Mouse (Mus musculus) MEL (cell line): ENCODE results near the gene A3galt2. TPM values are rescaled to one million over a fixed set of nuclear protein-coding genes. Genes with fewer than 3 reads are reported as not detected.

Source experiments
- DNase-seq: peaks from one replicate; pipeline ENCODE4 v3.0.0; 2011; ENCODE audit warnings: low read depth, low spot score
- H3K27ac ChIP-seq: 2 replicates; pipeline ENCODE4 v1.5.1; 2012; ENCODE audit warnings: low read depth, mild to moderate bottlenecking, control low read depth, low read length, moderate library complexity; ENCODE audit not compliant: control insufficient read depth
- H3K27me3 ChIP-seq, 2 experiments: fragments of 150-350 bp in 1 of 2; sonication (generic) in 1 of 2; 2 replicates each; pipeline ENCODE4 v1.6.1; 2012; ENCODE audit warnings: low read length in 2 of 2, mild to moderate bottlenecking in 2 of 2, improper control_type of control experiment in 1 of 2, moderate library complexity in 1 of 2; ENCODE audit not compliant: insufficient read depth in 2 of 2, control insufficient read depth in 1 of 2
- H3K36me3 ChIP-seq, 2 experiments: 2 replicates each; pipeline ENCODE4 v1.6.1; 2012 to 2014; ENCODE audit warnings: low read length in 2 of 2, improper control_type of control experiment in 1 of 2, inconsistent platforms in 1 of 2, mild to moderate bottlenecking in 1 of 2; ENCODE audit not compliant: insufficient read depth in 2 of 2, control insufficient read depth in 1 of 2
- H3K4me1 ChIP-seq, 2 experiments: fragments of 150-350 bp in 1 of 2; sonication (generic) in 1 of 2; 2 replicates each; pipeline ENCODE4 v1.6.1; 2012; ENCODE audit warnings: low read length in 2 of 2, improper control_type of control experiment in 1 of 2, mild to moderate bottlenecking in 1 of 2; ENCODE audit not compliant: insufficient read depth in 2 of 2, control insufficient read depth in 1 of 2
- H3K4me3 ChIP-seq, 2 experiments: fragments of 150-350 bp in 1 of 2; sonication (generic) in 1 of 2; 2 replicates each; pipeline ENCODE4 v1.5.1; 2012; ENCODE audit warnings: low read depth in 2 of 2, low read length in 2 of 2, mild to moderate bottlenecking in 2 of 2, moderate library complexity in 2 of 2, control low read depth in 1 of 2, improper control_type of control experiment in 1 of 2; ENCODE audit not compliant: control insufficient read depth in 1 of 2, insufficient read depth in 1 of 2
- H3K79me2 ChIP-seq: 2 replicates; pipeline ENCODE4 v1.6.1; 2012; ENCODE audit warnings: mild to moderate bottlenecking, low read length, moderate library complexity; ENCODE audit not compliant: control insufficient read depth, poor library complexity, insufficient read depth
- H3K9ac ChIP-seq: 2 replicates; pipeline ENCODE4 v1.6.1; 2012; ENCODE audit warnings: low read depth, mild to moderate bottlenecking, control low read depth, low read length, moderate library complexity; ENCODE audit not compliant: control insufficient read depth, poor library complexity, severe bottlenecking
- H3K9me3 ChIP-seq: fragments of 150-350 bp; sonication (generic); replicated peaks from 2 replicates; pipeline ENCODE4 v1.6.1; 2012; ENCODE audit warnings: mild to moderate bottlenecking, low read length, improper control_type of control experiment, moderate library complexity; ENCODE audit not compliant: insufficient read depth
- CTCF ChIP-seq, 3 experiments: IDR thresholded peaks in 2 of 3; conservative IDR thresholded peaks in 1 of 3; 2 replicates each; pipeline ENCODE4 v1.5.1; 2011 to 2012; ENCODE audit warnings: low read length in 3 of 3, low read depth in 2 of 3, mild to moderate bottlenecking in 2 of 3, improper control_type of control experiment in 1 of 3, inconsistent platforms in 1 of 3, mixed read lengths in 1 of 3, moderate library complexity in 1 of 3; ENCODE audit not compliant: control insufficient read depth in 1 of 3, insufficient read depth in 1 of 3, poor library complexity in 1 of 3, severe bottlenecking in 1 of 3
- E2F4 ChIP-seq: IDR thresholded peaks from 2 replicates; pipeline ENCODE4 v1.6.1; 2011; ENCODE audit warnings: low read depth, low read length, improper control_type of control experiment, borderline replicate concordance
- GABPA ChIP-seq: IDR thresholded peaks from 2 replicates; pipeline ENCODE4 v1.6.1; 2012; ENCODE audit warnings: low read depth, mild to moderate bottlenecking, inconsistent platforms, low read length, improper control_type of control experiment, moderate library complexity
- JUND ChIP-seq: IDR thresholded peaks from 2 replicates; pipeline ENCODE4 v1.6.1; 2011; ENCODE audit warnings: low read depth, mild to moderate bottlenecking, improper control_type of control experiment, low read length
- MAFK ChIP-seq: IDR thresholded peaks from 2 replicates; pipeline ENCODE4 v1.6.1; 2011; ENCODE audit warnings: low read depth, mild to moderate bottlenecking, low read length, improper control_type of control experiment, borderline replicate concordance
- MEF2A ChIP-seq: IDR thresholded peaks from 2 replicates; pipeline ENCODE4 v1.6.1; 2014; ENCODE audit warnings: low read depth, mild to moderate bottlenecking, inconsistent platforms, low read length, improper control_type of control experiment; ENCODE audit not compliant: poor library complexity, insufficient replicate concordance, severe bottlenecking; ENCODE audit errors: extremely low read depth
- MYB ChIP-seq: IDR thresholded peaks from 2 replicates; pipeline ENCODE4 v1.6.1; 2011; ENCODE audit warnings: mild to moderate bottlenecking, low read depth, low read length, improper control_type of control experiment
- MYC ChIP-seq: IDR thresholded peaks from 2 replicates; pipeline ENCODE4 v1.6.1; 2011; ENCODE audit warnings: low read depth, mild to moderate bottlenecking, low read length, improper control_type of control experiment, moderate library complexity
- POLR2AphosphoS5 ChIP-seq: IDR thresholded peaks from 2 replicates; pipeline ENCODE4 v1.6.1; 2012; ENCODE audit warnings: low read depth, borderline replicate concordance, mild to moderate bottlenecking, inconsistent platforms, low read length, moderate library complexity, mixed read lengths
- SMC3 ChIP-seq: IDR thresholded peaks from 2 replicates; pipeline ENCODE4 v1.6.1; 2011; ENCODE audit warnings: low read depth, low read length, improper control_type of control experiment
- TAL1 ChIP-seq: IDR thresholded peaks from 2 replicates; pipeline ENCODE4 v1.6.1; 2012; ENCODE audit warnings: mild to moderate bottlenecking, inconsistent platforms, low read length, moderate library complexity, mixed read lengths
- TBP ChIP-seq: IDR thresholded peaks from 2 replicates; pipeline ENCODE4 v1.8.0; 2011; ENCODE audit warnings: low read depth, low read length, improper control_type of control experiment
- UBTF ChIP-seq: IDR thresholded peaks from 2 replicates; pipeline ENCODE4 v1.6.1; 2012; ENCODE audit warnings: low read depth, mild to moderate bottlenecking, inconsistent platforms, low read length, improper control_type of control experiment, moderate library complexity, borderline replicate concordance; ENCODE audit not compliant: insufficient read depth
- USF1 ChIP-seq: IDR thresholded peaks from 2 replicates; pipeline ENCODE4 v1.6.1; 2014; ENCODE audit warnings: low read depth, mild to moderate bottlenecking, inconsistent platforms, low read length, improper control_type of control experiment, moderate library complexity
- ZC3H11A ChIP-seq: IDR thresholded peaks from 2 replicates; pipeline ENCODE4 v1.6.1; 2012; ENCODE audit warnings: low read depth, mild to moderate bottlenecking, inconsistent platforms, low read length, improper control_type of control experiment
- polyA plus RNA-seq, 2 experiments: library from polyadenylated mRNA; stranded (reverse) in 1 of 2; unstranded in 1 of 2; fragments of >175 nt in 1 of 2; fragments of >200 nt in 1 of 2; gene quantifications; 2 replicates each; pipeline versions ENCODE4 v1.2.1 to v1.2.4; 2012; ENCODE audit warnings: low replicate concordance in 2 of 2, low read depth in 1 of 2; ENCODE audit not compliant: insufficient read length in 2 of 2, insufficient read depth in 1 of 2, missing spikeins in 1 of 2
- total RNA-seq: library from RNA; depleted of rRNA; stranded (reverse); fragments of 300-350 nt; gene quantifications from 2 replicates; pipeline ENCODE4 v1.2.3, GENCODE M21; 2012

A3galt2 gene
- total and polyA plus RNA-seq, 3 experiments = 0.06 TPM; not detected in 2

- TF ChIP-seq E2F4 = no peak
- no peak for TF ChIP-seq SMC3
- no peak for TF ChIP-seq MYB
- no peak for TF ChIP-seq UBTF
- no peak for TF ChIP-seq JUND
- TF ChIP-seq MYC = 0 out of 2 replicates have a peak, but pooled peaks have one; percentile 34
- no peak for TF ChIP-seq MAFK
- no peak for TF ChIP-seq ZC3H11A
- TF ChIP-seq MEF2A = no peak
- no peak for TF ChIP-seq GABPA
- TF ChIP-seq TAL1 = peak; percentile 71
These were observed 4.9 kb downstream of the A3galt2 start (continued) for GRCm38 (mm10) chr4:128760029-128760428.

DNA sequence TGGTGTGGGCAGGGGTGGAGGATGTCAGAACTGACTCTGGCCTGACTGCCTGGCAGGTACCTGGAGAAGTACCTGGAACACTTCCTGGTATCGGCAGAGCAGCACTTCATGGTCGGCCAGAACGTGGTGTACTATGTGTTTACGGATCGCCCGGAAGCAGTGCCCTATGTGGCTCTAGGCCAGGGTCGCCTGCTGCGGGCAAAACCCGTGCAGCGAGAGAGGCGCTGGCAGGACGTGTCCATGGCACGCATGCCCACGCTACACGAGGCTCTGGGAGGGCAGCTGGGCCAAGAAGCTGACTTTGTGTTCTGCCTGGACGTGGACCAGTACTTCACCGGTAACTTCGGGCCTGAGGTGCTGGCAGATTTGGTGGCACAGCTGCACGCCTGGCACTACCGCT lies 11.8 kb downstream of the A3galt2 start:
- H3K79me2 ChIP-seq = no peaks in the 10 kb centered on the region
- H3K9me3 ChIP-seq = no peaks in the 10 kb centered on the region
- H3K9ac ChIP-seq = no peak overlapping the region
- no peak overlapping the region for H3K27ac ChIP-seq
- DNase-seq = no peak
- no peak for TF ChIP-seq CTCF (IDR thresholded peaks at IDR 0.05 in 2 of 3, conservative IDR thresholded peaks at IDR 0.05 in 1 of 3; ENCODE audit: control insufficient read depth in 1 of 3, insufficient read depth in 1 of 3, low read depth in 2 of 3, low read length in 3 of 3, poor library complexity in 1 of 3, severe bottlenecking in 1 of 3)
- no peak for TF ChIP-seq TBP
- no peak for TF ChIP-seq USF1
- TF ChIP-seq, all 39 proteins: peak for 0
- H3K4me3 ChIP-seq = no peak overlapping the region
- no peaks in the 10 kb centered on the region for H3K4me1 ChIP-seq
- no peaks in the 10 kb centered on the region for H3K27me3 ChIP-seq
- H3K36me3 ChIP-seq = no peaks in the 10 kb centered on the region

DNA sequence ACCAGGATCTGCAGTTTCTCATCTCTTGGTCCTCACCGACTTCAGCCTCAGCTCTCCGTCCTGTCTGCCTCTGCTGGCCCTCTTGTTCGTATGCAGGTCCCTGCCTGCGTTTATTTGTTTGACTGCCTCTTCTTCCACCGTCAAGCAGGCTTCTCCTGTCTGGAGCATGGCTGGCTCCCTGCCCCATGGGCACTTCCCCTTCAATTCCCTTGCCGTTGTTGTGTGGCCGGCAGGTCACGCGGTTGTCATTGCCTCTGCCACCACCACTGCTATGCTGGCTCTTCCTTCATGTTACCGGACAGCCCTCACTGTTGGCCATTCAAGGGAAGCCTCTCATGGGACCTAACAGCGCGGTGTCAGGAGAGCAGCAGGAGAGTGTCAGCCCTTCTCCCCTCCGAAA lies 13.0 kb downstream of the A3galt2 start:
- Histone ChIP-seq H3K27ac (no peak overlapping the region), H3K9me3 (no peaks in the 10 kb centered on the region), H3K4me3 (no peak overlapping the region), H3K79me2 (no peaks in the 10 kb centered on the region), H3K9ac (no peak overlapping the region), H3K27me3 (no peaks in the 10 kb centered on the region), H3K4me1 (no peaks in the 10 kb centered on the region), H3K36me3 (no peaks in the 10 kb centered on the region)
- TF ChIP-seq TAL1 = no peak
- no peak for TF ChIP-seq POLR2AphosphoS5
- DNase-seq = no peak
